Mouse (Mus musculus) kidney, adult 2 months (tissue): Measurements from ENCODE around the gene Prkaca.

Experiments used
- CTCF ChIP-seq: fragments of 200-500 bp; conservative IDR thresholded peaks from 2 replicates; pipeline ENCODE4 v1.5.1; 2011; ENCODE audit warnings: low read depth, mild to moderate bottlenecking, control low read depth, low read length, moderate library complexity, mixed read lengths; ENCODE audit not compliant: insufficient read depth, insufficient read length
- POLR2A ChIP-seq: fragments of 200-500 bp; IDR thresholded peaks from one replicate; pipeline ENCODE4 v1.6.1; 2011; ENCODE audit warnings: low read depth, low read length, control low read depth

DNA sequence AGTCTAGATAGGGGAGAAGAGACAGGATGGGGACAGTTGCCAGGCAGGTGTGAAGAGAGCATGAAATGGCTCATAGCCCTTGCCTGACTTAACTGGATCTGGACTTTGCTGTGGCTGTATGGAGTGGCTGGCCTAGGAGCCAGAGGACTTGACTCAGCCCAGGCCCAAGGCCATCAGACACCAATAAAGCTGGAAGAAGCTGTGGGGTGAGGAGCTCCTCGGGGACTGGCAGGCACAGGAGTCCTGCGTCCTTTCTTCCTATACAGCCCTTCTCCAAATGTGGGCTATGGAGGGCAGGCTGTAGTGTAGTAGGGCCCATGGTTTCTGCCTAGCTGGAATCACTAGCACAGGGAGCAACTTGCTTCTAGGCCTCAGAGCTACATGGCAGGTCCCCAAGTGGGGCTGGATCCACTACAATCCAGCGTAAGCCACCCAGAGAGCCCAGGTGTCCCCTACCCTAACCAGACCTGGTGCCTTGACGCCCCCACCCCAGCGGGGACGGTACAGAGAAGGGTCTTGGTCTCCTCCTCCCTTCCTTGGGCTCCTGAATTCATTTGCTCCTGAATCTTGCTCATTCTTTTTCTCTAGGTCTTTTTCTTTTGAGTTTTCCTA, 31.6 kb upstream of the Prkaca start:
- no peak for TF ChIP-seq CTCF
- TF ChIP-seq POLR2A = no peak
